Mouse (Mus musculus) cerebellum, postnatal 10 days (tissue): ENCODE results near the gene Wdr75.

Source experiments
- DNase-seq, 2 experiments: peaks; one replicate each; pipeline ENCODE4 v3.0.0; 2021; ENCODE audit warnings: mixed read lengths in 2 of 2

Gene Wdr75

DNA sequence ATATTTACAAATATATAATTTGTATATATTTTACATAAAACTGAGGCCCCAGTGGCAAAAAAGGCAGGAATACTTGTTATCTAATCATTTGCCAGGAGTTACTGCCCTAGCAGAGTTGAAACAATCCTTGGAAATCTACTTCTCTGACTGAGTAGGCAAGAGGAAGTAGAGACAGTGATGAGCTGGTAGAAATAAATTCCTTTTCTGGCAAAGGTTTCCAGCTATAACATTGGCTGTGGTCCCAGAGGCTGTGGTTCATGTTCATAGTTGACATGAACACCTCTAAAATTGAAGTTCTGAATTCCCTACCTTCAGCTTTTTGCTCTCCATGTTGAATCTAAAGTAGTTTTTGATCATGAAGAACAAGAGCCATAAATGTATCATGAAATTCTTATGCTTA lies 43.3 kb downstream of the Wdr75 start:
- DNase-seq, result peak; percentile 27 to 34

GRCm38 (mm10) chr1:45845466-45845865 lies 50.5 kb downstream of the Wdr75 start:
- no peak for DNase-seq

DNA sequence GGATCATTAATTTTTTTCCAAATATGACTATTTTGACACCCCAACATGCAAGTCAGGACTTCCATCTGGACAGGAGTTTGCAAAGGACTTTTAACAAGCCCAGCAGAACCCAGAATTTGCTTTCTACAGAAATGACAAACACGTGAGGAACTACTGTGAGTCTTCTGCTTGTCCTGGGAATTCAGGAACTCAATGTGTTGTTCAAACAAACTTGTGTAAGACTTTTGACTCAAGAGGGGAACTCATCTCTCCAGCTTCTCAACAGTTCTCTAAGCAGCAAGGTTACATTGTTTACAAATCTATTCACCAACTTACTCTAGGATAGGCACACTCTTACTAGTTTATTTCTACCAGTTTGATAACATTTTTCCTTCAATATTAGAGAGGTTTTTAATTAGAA lies 63.1 kb downstream of the Wdr75 start:
- no peak for DNase-seq

DNA sequence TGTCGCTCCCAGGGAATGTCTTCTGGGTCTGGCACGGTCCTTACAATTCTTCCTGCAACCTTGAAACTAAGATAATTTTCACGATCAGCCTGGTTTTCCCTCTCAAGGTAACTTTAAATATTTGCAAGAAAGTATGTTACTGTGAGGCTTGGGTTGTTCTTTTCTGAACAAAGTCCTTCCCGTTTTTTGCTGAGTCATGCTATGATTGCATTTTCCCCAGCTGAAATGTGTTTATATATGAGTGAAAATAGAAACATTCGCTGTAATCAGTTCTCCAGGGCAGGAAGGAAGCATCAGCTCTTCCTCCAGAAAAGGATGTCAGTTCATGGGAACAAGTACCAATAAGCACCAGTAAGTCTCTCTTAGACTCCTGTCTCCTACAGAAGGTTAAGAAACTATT lies 65.4 kb downstream of the Wdr75 start:
- DNase-seq, result no peak

DNA sequence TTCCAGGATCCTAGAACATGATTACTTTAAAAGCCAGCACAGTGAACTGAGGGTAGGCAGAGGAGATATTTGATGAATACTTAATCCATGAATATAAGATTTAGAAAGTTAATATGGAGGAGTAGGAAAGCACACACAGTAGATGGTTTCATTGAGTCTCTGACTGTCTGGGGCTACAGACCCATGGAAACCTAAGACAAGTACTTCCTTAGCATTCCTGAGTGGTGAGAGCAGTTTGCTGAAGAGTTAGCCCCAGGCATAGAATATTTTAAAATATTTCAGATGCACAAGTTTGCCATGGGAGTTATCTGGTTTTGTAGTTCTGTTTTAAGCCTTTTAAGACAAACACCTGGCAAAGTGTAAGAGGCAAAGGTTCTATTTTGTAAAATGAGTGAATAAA lies 66.2 kb downstream of the Wdr75 start:
- no peak for DNase-seq

- no peak for DNase-seq
Measured at GRCm38 (mm10) chr1:45863641-45864040, 68.7 kb downstream of the Wdr75 start.

GRCm38 (mm10) chr1:45864564-45865014 lies 69.6 kb downstream of the Wdr75 start:
- peak; percentile 2 to 5 for DNase-seq

- DNase-seq, result no peak
Measured at GRCm38 (mm10) chr1:45865316-45865715, 70.3 kb downstream of the Wdr75 start.

GRCm38 (mm10) chr1:45865727-45866126 lies 70.8 kb downstream of the Wdr75 start:
- DNase-seq, result no peak

DNA sequence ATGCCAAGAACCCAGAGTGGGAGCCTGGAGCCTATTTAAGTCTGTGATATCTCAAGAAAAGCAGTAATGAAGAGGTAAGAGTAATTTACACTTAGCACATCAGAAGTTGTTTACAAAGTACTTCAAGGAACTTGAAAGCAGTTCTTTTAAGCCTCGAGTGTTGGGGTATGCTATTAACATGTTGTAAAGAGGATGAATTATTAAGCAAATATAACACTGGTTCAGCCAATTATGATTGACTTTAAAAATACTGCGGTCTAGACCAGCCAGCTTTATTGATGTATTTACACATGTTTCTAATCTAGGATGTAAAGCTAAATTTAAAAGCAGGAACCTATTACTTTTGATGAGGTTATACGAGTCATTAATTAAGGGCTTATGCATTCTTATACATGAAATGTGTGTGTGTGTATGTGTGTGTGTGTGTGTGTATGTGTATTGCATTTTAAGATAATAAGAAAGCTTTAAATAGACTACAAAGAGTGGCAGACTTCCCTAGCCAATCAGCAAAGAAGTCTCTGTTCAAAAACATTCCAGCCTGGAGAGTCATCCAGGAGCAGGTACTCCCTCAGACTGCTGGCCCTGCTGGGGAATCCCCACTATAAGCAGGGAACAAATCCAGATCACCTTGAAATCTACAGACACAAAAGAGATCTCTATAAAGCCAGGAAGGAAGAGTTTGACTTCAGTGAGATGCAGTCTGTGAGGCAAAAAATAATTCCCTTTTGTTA lies 71.5 kb downstream of the Wdr75 start:
- DNase-seq, result no peak

- no peak for DNase-seq
Measured at GRCm38 (mm10) chr1:45868050-45868449, 73.1 kb downstream of the Wdr75 start.

DNA sequence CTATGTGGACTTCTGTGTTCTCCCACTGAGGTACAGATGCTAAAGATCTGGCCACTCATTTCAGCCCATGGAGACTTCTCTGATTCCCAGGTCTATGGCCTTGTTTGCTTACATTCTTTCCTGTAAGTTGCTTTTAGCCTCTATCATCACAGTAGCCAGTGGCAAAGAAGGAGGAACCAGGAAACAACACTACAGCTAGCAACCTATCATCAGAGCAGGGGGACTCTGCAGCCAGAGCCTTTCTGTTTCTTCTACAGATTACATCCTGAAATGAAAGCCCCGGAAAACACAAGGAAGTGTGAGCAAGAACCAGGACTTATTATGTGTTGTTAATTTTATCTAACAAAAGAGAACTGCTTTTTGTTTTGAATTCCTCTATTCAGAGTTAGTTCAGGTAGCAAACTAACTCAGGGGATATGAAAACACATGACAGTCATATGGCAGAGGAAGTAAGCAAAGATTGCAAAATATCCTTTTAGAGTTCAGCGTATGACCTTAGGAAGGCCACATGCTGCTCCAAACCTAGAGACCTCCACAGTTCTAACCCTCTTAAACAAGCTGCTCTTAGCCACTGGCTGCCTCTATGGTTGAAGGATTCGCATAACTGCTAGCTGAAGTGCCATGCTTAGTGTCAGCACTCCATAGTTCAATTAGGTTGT lies 73.6 kb downstream of the Wdr75 start:
- DNase-seq, result no peak
